Mouse (Mus musculus) liver, adult 2 months (tissue): ENCODE data around the gene Nr5a2. TPM values are rescaled to one million over a fixed set of nuclear protein-coding genes. Genes with fewer than 3 reads are reported as not detected.

Experiments
- DNase-seq: peaks from one replicate; pipeline ENCODE4 v3.0.0-alpha.2; 2011; ENCODE audit warnings: low read depth, low spot score; ENCODE audit errors: extremely low read depth
- H3K27ac ChIP-seq: fragments of 200-500 bp; replicated peaks from 2 replicates; pipeline ENCODE4 v1.5.1; 2012; ENCODE audit warnings: low read depth, mild to moderate bottlenecking, control low read depth, inconsistent platforms, low read length; ENCODE audit not compliant: insufficient read depth
- H3K27me3 ChIP-seq: fragments of 200-500 bp; 2 replicates; pipeline ENCODE4 v1.6.1; 2012; ENCODE audit warnings: mild to moderate bottlenecking, moderate library complexity, low read length, inconsistent platforms; ENCODE audit not compliant: control insufficient read depth, insufficient read depth
- H3K36me3 ChIP-seq: fragments of 200-500 bp; 2 replicates; pipeline ENCODE4 v1.6.1; 2012; ENCODE audit warnings: low read length, inconsistent platforms; ENCODE audit not compliant: control insufficient read depth, insufficient read depth
- H3K4me1 ChIP-seq: fragments of 200-500 bp; 2 replicates; pipeline ENCODE4 v1.6.1; 2011; ENCODE audit warnings: low read length; ENCODE audit not compliant: control insufficient read depth, insufficient read depth
- H3K4me3 ChIP-seq: fragments of 200-500 bp; 2 replicates; pipeline ENCODE4 v1.5.1; 2011; ENCODE audit warnings: low read depth, mild to moderate bottlenecking, control low read depth, low read length, moderate library complexity; ENCODE audit not compliant: insufficient read depth
- H3K79me2 ChIP-seq: fragments of 200-500 bp; 2 replicates; pipeline ENCODE4 v1.6.1; 2012; ENCODE audit warnings: inconsistent platforms, mild to moderate bottlenecking, low read length, moderate library complexity; ENCODE audit not compliant: control insufficient read depth, insufficient read depth
- H3K9ac ChIP-seq: fragments of 200-500 bp; 2 replicates; pipeline ENCODE4 v1.6.1; 2012; ENCODE audit warnings: low read depth, mild to moderate bottlenecking, control low read depth, inconsistent platforms, low read length
- CTCF ChIP-seq: fragments of 200-500 bp; IDR thresholded peaks from 2 replicates; pipeline ENCODE4 v1.5.1; 2011; ENCODE audit warnings: low read depth, low read length, control low read depth
- POLR2A ChIP-seq: fragments of 200-500 bp; IDR thresholded peaks from 2 replicates; pipeline ENCODE4 v1.6.1; 2011; ENCODE audit warnings: low read length, control low read depth; ENCODE audit not compliant: insufficient read depth; ENCODE audit errors: extremely low read depth
- WGBS: fragments of 180-500 bp; shearing (Covaris S2); methylation state at CpG from one replicate; pipeline ENCODE4 v1.1.7; 2018; 5-methylcytosine and 5-hydroxymethylcytosine counted together
- polyA plus RNA-seq: library from polyadenylated mRNA; depleted of rRNA; stranded (reverse); fragments of >200 nt; gene quantifications from 2 replicates; pipeline ENCODE4 v1.2.3, GENCODE M21; 2012
- total RNA-seq: library from RNA; depleted of rRNA; stranded (reverse); fragments of >200 nt; gene quantifications from 2 replicates; pipeline ENCODE4 v1.2.3, GENCODE M21; 2014

Nr5a2 gene
- total and polyA plus RNA-seq, 2 experiments, result 21.4 to 37.7 TPM

- WGBS, result 59% methylated on average over 5 of the region's 5 CpGs
- no peak for TF ChIP-seq CTCF
- TF ChIP-seq POLR2A, result no peak
Observed at GRCm38 (mm10) chr1:136980253-136980893, 20.1 kb upstream of the Nr5a2 start.

GRCm38 (mm10) chr1:136977867-136978266, 17.6 kb upstream of the Nr5a2 start:
- no peak overlapping the region for H3K4me3 ChIP-seq
- DNase-seq, result no peak
- WGBS, result 81% methylated on average over 3 of the region's 3 CpGs

More at GRCm38 (mm10) chr1:136980253-136980893, 20.1 kb upstream of the Nr5a2 start:
- Histone ChIP-seq H3K36me3 (no peaks in the 10 kb centered on the region), H3K4me1 (no peaks in the 10 kb centered on the region), H3K9ac (no peak overlapping the region), H3K79me2 (no peaks in the 10 kb centered on the region), H3K27ac (no peak overlapping the region), H3K4me3 (no peak overlapping the region), H3K27me3 (no peaks in the 10 kb centered on the region)
- DNase-seq, result no peak

GRCm38 (mm10) chr1:136974040-136974439, 13.8 kb upstream of the Nr5a2 start:
- no peaks in the 10 kb centered on the region for H3K27me3 ChIP-seq
- no peak for DNase-seq
- H3K4me1 ChIP-seq, result peaks cover 4% of the 10 kb centered on the region; the same call in 1 of the 2 replicates
- no peak overlapping the region for H3K27ac ChIP-seq
- no peaks in the 10 kb centered on the region for H3K79me2 ChIP-seq
- H3K9ac ChIP-seq, result no peak overlapping the region
- WGBS, result 77% methylated on average over 3 of the region's 3 CpGs
- no peak overlapping the region for H3K4me3 ChIP-seq
- no peaks in the 10 kb centered on the region for H3K36me3 ChIP-seq
- TF ChIP-seq CTCF (no peak), POLR2A (no peak)

More at GRCm38 (mm10) chr1:136977867-136978266, 17.6 kb upstream of the Nr5a2 start:
- TF ChIP-seq CTCF, result no peak
- no peak for TF ChIP-seq POLR2A
- H3K79me2 ChIP-seq, result no peaks in the 10 kb centered on the region
- H3K27ac ChIP-seq, result no peak overlapping the region
- H3K36me3 ChIP-seq, result no peaks in the 10 kb centered on the region
- no peaks in the 10 kb centered on the region for H3K4me1 ChIP-seq
- H3K9ac ChIP-seq, result no peak overlapping the region
- no peaks in the 10 kb centered on the region for H3K27me3 ChIP-seq

- no peak for TF ChIP-seq POLR2A
- TF ChIP-seq CTCF, result no peak
- DNase-seq, result peak; percentile 49
- H3K79me2 ChIP-seq, result no peaks in the 10 kb centered on the region
- WGBS, result 63% methylated on average over 5 of the region's 5 CpGs
- H3K4me3 ChIP-seq, result no peak overlapping the region
- H3K9ac ChIP-seq, result no peak overlapping the region
- no peak overlapping the region for H3K27ac ChIP-seq
- no peaks in the 10 kb centered on the region for H3K27me3 ChIP-seq
- H3K36me3 ChIP-seq, result no peaks in the 10 kb centered on the region
- peaks cover 4% of the 10 kb centered on the region; the same call in 1 of the 2 replicates for H3K4me1 ChIP-seq
Observed at GRCm38 (mm10) chr1:136973016-136973415, 12.8 kb upstream of the Nr5a2 start.

- H3K4me1 ChIP-seq, result peaks cover 6% of the 10 kb centered on the region; the same call in 1 of the 2 replicates
- WGBS, result 30% methylated on average over 8 of the region's 8 CpGs
- TF ChIP-seq POLR2A (no peak), CTCF (no peak)
- no peak overlapping the region for H3K4me3 ChIP-seq
- peak; percentile 91 for DNase-seq
- no peak overlapping the region for H3K9ac ChIP-seq
- no peaks in the 10 kb centered on the region for H3K36me3 ChIP-seq
- H3K79me2 ChIP-seq, result no peaks in the 10 kb centered on the region
- H3K27me3 ChIP-seq, result no peaks in the 10 kb centered on the region
- peak overlapping the region; percentile 27; the same call in 1 of the 2 replicates for H3K27ac ChIP-seq
Observed at GRCm38 (mm10) chr1:136970995-136971394, 10.7 kb upstream of the Nr5a2 start.

GRCm38 (mm10) chr1:136966728-136967386, 6.6 kb upstream of the Nr5a2 start:
- H3K4me3 ChIP-seq, result peak overlapping the region; percentile 49
- H3K9ac ChIP-seq, result peak overlapping the region; percentile 65
- H3K4me1 ChIP-seq, result peaks cover 11% of the 10 kb centered on the region
- H3K79me2 ChIP-seq, result no peaks in the 10 kb centered on the region
- no peaks in the 10 kb centered on the region for H3K27me3 ChIP-seq
- H3K36me3 ChIP-seq, result no peaks in the 10 kb centered on the region
- H3K27ac ChIP-seq, result peak overlapping the region; percentile 83
- DNase-seq, result peak; percentile 98
- TF ChIP-seq CTCF, result no peak
- no peak for TF ChIP-seq POLR2A
- 18% methylated on average over 12 of the region's 12 CpGs for WGBS
